Mouse (Mus musculus): Measurements from ENCODE around the gene Palld. TPM values are rescaled to one million over a fixed set of nuclear protein-coding genes. Genes with fewer than 3 reads are reported as not detected.
A peak's percentile ranks its signal among the peaks of the same experiment; 100 is the strongest.

Palld gene
- polyA plus RNA-seq, 1 experiment from 2014 or later: 62.9 TPM

DNA sequence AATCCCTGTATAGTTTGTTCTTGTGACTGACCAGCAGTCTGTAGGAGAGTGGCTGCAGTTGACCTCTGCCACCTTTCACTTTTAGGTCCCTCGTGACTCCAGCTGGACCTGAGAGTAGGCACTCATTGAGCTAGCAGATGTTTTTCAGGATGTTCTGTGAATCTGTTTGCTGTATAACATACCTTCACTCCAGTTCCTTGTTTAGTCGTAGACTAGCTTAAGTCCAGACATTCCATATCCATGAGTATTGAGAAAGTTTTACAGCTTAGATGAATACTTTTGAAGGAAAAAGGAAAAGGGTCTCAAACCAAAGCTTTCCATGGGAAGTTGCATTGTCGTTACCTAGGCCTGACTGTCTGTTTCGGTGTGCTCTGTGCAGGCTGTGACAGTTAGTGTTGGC lies 405.4 kb downstream of the Palld start:
- no peak overlapping the region for H3K9ac ChIP-seq (ENCODE audit: low read length)
- H3K9me3 ChIP-seq (ENCODE audit: control insufficient read depth, low read length): no peaks in the 10 kb centered on the region
- no peaks in the 10 kb centered on the region; the same call in 1 of the 2 replicates for H3K36me3 ChIP-seq (ENCODE audit: control insufficient read depth, insufficient read depth, low read length)
- no peaks in the 10 kb centered on the region for H3K27me3 ChIP-seq (ENCODE audit: control insufficient read depth, insufficient read depth, low read length)
- ATAC-seq (ENCODE audit: insufficient number of reproducible peaks, low FRiP score, low TSS enrichment, low read depth) (no peak), DNase-seq (ENCODE audit: low spot score) (no peak)
- no peaks in the 10 kb centered on the region for H3K4me1 ChIP-seq (ENCODE audit: control insufficient read depth, insufficient read depth, low read length)
- H3K27ac ChIP-seq (replicated peaks; ENCODE audit: low read depth, low read length): no peak overlapping the region
- no peak overlapping the region for H3K4me3 ChIP-seq (ENCODE audit: low read depth, low read length)
- no peak overlapping the region for H3K4me2 ChIP-seq (ENCODE audit: low read depth, severe bottlenecking)
- 84% methylated on average over 4 of the region's 4 CpGs for WGBS

DNA sequence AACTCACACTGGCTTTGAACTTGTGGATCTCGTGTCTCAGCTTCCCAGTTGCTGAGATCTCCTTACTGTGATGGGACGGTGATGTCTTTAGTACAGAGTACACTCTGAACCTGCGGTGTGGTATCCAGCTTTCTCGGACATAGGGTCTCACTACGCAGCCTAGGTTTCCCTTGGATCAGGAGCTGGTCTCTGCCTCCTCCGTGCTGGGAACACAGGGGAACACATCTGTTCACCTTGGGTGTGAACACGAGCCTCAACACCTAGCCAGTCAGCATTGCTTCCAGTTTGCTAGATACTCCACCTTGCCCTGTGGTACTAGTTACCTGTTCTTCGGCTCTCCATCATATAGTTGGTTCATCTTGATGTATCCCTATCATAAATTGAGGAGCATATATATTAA lies 413.9 kb downstream of the Palld start:
- peak overlapping the region; percentile 77 for H3K9ac ChIP-seq (ENCODE audit: low read length)
- H3K4me3 ChIP-seq (ENCODE audit: low read depth, low read length): no peak overlapping the region; the same call in 1 of the 2 replicates
- no peaks in the 10 kb centered on the region for H3K4me1 ChIP-seq (ENCODE audit: control insufficient read depth, insufficient read depth, low read length)
- ATAC-seq (ENCODE audit: insufficient number of reproducible peaks, low FRiP score, low TSS enrichment, low read depth): no peak
- peak overlapping the region; percentile 71 for H3K4me2 ChIP-seq (ENCODE audit: low read depth, severe bottlenecking)
- DNase-seq (ENCODE audit: low spot score): no peak
- no peaks in the 10 kb centered on the region for H3K27me3 ChIP-seq (ENCODE audit: control insufficient read depth, insufficient read depth, low read length)
- H3K27ac ChIP-seq (replicated peaks; ENCODE audit: low read depth, low read length): no peak overlapping the region
- no peaks in the 10 kb centered on the region for H3K36me3 ChIP-seq (ENCODE audit: control insufficient read depth, insufficient read depth, low read length)
- 91% methylated on average over 8 of the region's 8 CpGs for WGBS
- no peaks in the 10 kb centered on the region for H3K9me3 ChIP-seq (ENCODE audit: control insufficient read depth, low read length)

DNA sequence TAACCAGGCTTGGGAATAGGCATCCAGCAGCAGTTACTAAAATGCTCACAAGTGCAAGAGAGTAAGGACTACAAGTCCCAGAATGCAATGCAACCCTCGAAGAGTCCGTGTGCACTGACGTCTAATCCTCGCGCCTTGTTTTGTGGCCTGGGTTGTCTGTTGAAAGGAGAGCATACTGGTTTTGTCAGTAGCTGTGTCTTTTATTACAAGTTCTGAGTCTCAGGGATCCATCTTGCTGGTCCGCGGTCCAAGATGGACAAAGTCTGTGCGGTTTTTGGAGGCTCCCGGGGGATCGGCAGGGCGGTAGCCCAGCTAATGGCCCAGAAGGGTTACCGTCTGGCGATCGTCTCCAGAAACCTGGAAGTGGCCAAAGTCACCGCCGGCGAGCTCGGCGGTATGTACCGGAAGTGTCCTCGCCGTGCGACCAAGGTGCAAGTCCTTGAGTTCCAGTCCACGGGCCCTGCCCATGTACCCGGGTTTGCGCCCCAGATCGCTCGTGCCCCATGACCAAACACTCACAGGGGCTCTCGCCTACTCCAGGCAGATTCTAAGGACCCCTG lies 414.8 kb downstream of the Palld start, which contains the start of gene Cbr4:
Gene Cbr4 (plus strand): TSS at position 138 of the 560 bp plus-strand sequence.
- DNase-seq (ENCODE audit: low spot score) (peak; percentile 88), ATAC-seq (ENCODE audit: insufficient number of reproducible peaks, low FRiP score, low TSS enrichment, low read depth) (peak; percentile 91)
- Histone ChIP-seq H3K27ac (replicated peaks; ENCODE audit: low read depth, low read length) (peak within 1 kb of the TSS; percentile 60), H3K4me1 (ENCODE audit: control insufficient read depth, insufficient read depth, low read length) (no peaks in the 10 kb centered on the region), H3K9ac (ENCODE audit: low read length) (peak within 1 kb of the TSS; percentile 77), H3K4me3 (ENCODE audit: low read depth, low read length) (peak within 1 kb of the TSS; percentile 62), H3K4me2 (ENCODE audit: low read depth, severe bottlenecking) (peak within 1 kb of the TSS; percentile 71), H3K36me3 (ENCODE audit: control insufficient read depth, insufficient read depth, low read length) (no peaks in the 10 kb centered on the region), H3K27me3 (ENCODE audit: control insufficient read depth, insufficient read depth, low read length) (no peaks in the 10 kb centered on the region), H3K9me3 (ENCODE audit: control insufficient read depth, low read length) (no peaks in the 10 kb centered on the region)
- under 1% methylated on average over 29 of the region's 29 CpGs for WGBS

DNA sequence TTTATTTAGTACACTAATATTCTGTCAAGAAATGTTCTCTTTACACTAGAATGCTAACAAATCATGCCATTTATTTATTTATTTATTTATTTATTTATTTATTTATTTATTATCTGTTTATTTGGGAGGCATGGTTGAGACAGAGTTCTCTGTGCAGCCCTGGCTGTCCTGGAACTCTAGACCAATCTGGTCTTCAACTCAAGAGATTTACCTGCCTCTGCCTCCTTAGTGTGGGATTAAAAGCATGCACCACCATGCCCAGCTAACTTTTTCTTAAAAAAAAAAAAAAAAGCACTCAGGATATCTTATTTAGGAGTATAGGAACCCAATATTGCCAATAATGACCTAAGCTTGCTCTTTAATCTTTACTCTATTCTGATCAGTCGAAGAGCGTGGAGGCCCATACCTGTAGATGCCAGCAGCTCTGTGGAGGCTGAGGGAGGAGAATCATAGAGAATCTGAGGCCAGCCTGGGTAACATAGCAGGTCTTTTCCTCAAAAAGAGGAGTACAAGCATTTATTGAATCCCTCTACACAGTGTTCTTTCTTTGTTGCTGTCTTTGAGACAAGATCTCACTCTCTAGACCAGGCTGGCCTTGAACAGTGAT lies 415.5 kb downstream of the Palld start:
- no peaks in the 10 kb centered on the region for H3K36me3 ChIP-seq (ENCODE audit: control insufficient read depth, insufficient read depth, low read length)
- ATAC-seq (ENCODE audit: insufficient number of reproducible peaks, low FRiP score, low TSS enrichment, low read depth) (peak; percentile 28; the same call in 1 of the 2 replicates), DNase-seq (ENCODE audit: low spot score) (no peak)
- no peak overlapping the region for H3K4me2 ChIP-seq (ENCODE audit: low read depth, severe bottlenecking)
- H3K4me3 ChIP-seq (ENCODE audit: low read depth, low read length): no peak overlapping the region; the same call in 1 of the 2 replicates
- H3K27me3 ChIP-seq (ENCODE audit: control insufficient read depth, insufficient read depth, low read length): no peaks in the 10 kb centered on the region
- H3K9ac ChIP-seq (ENCODE audit: low read length): no peak overlapping the region
- H3K27ac ChIP-seq (replicated peaks; ENCODE audit: low read depth, low read length): no peak overlapping the region
- H3K9me3 ChIP-seq (ENCODE audit: control insufficient read depth, low read length): no peaks in the 10 kb centered on the region
- WGBS: 94% methylated on average over 2 of the region's 2 CpGs
- H3K4me1 ChIP-seq (ENCODE audit: control insufficient read depth, insufficient read depth, low read length): no peaks in the 10 kb centered on the region

DNA sequence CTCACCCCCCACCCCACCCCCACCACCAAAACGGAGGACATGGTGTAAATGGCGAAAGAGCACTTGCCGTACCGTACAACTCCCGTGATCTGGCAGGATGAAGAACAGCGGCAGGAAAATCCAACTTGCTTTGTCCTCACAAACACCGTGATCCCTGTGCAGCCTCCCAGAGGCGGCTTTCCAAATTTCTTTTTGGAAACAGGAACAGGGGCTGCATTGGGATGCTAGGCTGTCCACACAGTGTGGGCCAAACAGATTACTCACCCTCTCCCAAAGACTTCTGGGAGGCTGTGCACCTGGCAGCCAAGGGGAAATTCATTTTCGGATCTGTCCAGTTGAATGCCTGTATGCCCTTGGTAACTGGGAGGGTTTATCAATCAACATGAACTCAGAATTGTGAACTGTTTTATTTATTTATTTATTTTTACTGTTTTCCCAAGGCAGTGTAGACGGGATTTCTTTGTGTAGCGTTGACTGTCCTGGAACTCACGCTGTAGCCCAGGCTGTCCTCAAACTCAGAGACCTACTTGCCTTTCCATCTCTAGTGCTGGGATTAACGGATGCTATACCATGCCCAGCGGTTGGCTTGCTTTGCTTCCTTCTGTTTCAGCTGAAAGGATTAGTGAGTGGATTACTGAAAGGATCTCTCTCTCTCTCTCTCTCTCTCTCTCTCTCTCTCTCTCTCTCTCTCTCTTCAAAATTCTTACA lies 422.1 kb downstream of the Palld start:
- H3K27ac ChIP-seq (replicated peaks; ENCODE audit: low read depth, low read length): no peak overlapping the region
- H3K27me3 ChIP-seq (ENCODE audit: control insufficient read depth, insufficient read depth, low read length): no peaks in the 10 kb centered on the region
- no peak for DNase-seq (ENCODE audit: low spot score)
- H3K4me3 ChIP-seq (ENCODE audit: low read depth, low read length): no peak overlapping the region
- no peak for ATAC-seq (ENCODE audit: insufficient number of reproducible peaks, low FRiP score, low TSS enrichment, low read depth)
- H3K4me1 ChIP-seq (ENCODE audit: control insufficient read depth, insufficient read depth, low read length): no peaks in the 10 kb centered on the region
- H3K9ac ChIP-seq (ENCODE audit: low read length): no peak overlapping the region
- WGBS: 87% methylated on average over 14 of the region's 14 CpGs
- H3K9me3 ChIP-seq (ENCODE audit: control insufficient read depth, low read length): no peaks in the 10 kb centered on the region
- H3K4me2 ChIP-seq (ENCODE audit: low read depth, severe bottlenecking): no peak overlapping the region
- H3K36me3 ChIP-seq (ENCODE audit: control insufficient read depth, insufficient read depth, low read length): no peaks in the 10 kb centered on the region

DNA sequence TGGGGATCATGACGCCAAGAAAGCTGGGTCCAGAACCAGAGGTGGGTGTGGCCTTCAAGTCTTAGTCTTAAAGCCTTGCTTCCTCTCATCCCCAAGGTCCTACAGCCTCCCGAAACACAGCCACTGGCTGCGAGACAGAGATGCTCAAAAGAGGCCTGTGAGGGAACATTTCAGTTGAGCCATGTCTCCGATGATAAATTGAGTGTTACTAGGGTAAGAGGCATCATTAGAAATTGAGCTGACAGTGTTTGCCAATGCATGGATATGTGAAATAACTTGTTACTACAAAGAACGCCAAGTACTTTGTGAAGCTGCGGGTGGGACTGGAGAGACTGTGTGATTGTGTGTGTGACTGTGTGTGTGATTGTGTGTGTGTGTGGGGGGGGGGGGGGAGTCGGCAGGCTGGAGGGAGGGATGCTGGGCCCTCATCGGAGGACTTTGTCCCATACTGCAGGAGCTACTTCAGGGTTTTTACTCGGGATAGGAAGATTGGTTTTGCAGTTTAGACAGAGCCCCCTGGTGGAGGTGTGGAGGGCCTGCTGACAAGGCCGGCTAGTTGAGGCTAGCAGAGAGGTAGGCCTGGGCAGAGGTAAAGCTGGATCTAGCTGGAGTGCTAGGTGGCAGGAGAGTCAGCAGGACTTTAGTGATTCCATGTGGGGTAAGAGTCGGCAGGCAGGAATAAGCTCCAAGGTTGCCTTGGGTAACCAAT lies 422.8 kb downstream of the Palld start:
- H3K27ac ChIP-seq (replicated peaks; ENCODE audit: low read depth, low read length): no peak overlapping the region
- peak; percentile 67 for DNase-seq (ENCODE audit: low spot score)
- no peak overlapping the region for H3K4me2 ChIP-seq (ENCODE audit: low read depth, severe bottlenecking)
- H3K9me3 ChIP-seq (ENCODE audit: control insufficient read depth, low read length): no peaks in the 10 kb centered on the region
- no peak overlapping the region for H3K4me3 ChIP-seq (ENCODE audit: low read depth, low read length)
- ATAC-seq (ENCODE audit: insufficient number of reproducible peaks, low FRiP score, low TSS enrichment, low read depth): peak; percentile 57; the same call in 1 of the 2 replicates
- no peaks in the 10 kb centered on the region for H3K36me3 ChIP-seq (ENCODE audit: control insufficient read depth, insufficient read depth, low read length)
- no peak overlapping the region for H3K9ac ChIP-seq (ENCODE audit: low read length)
- no peaks in the 10 kb centered on the region for H3K27me3 ChIP-seq (ENCODE audit: control insufficient read depth, insufficient read depth, low read length)
- 56% methylated on average over 11 of the region's 11 CpGs for WGBS
- H3K4me1 ChIP-seq (ENCODE audit: control insufficient read depth, insufficient read depth, low read length): no peaks in the 10 kb centered on the region

DNA sequence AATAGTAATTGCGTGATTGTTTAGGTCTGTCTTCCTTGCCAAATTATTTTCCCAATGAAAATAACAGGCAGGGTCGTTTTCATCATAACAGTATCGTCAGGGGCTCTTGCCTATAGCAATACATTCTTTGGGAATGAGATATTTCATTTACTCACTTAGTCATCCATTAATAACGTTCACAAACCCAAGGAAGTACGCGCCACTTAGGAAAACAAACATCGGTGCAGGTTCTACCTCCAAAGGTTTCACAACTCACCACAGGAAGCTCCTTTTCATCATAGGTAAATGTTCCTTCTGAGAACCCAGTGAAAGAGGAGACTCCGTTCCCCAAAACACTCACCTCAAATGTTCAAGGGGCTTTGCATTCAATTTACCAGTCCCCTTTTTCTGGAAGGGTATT lies 423.7 kb downstream of the Palld start:
- Histone ChIP-seq H3K4me3 (ENCODE audit: low read depth, low read length) (no peak overlapping the region), H3K27ac (replicated peaks; ENCODE audit: low read depth, low read length) (no peak overlapping the region), H3K27me3 (ENCODE audit: control insufficient read depth, insufficient read depth, low read length) (no peaks in the 10 kb centered on the region), H3K4me2 (ENCODE audit: low read depth, severe bottlenecking) (no peak overlapping the region), H3K4me1 (ENCODE audit: control insufficient read depth, insufficient read depth, low read length) (no peaks in the 10 kb centered on the region), H3K36me3 (ENCODE audit: control insufficient read depth, insufficient read depth, low read length) (no peaks in the 10 kb centered on the region), H3K9ac (ENCODE audit: low read length) (no peak overlapping the region), H3K9me3 (ENCODE audit: control insufficient read depth, low read length) (no peaks in the 10 kb centered on the region)
- ATAC-seq (ENCODE audit: insufficient number of reproducible peaks, low FRiP score, low TSS enrichment, low read depth) (no peak), DNase-seq (ENCODE audit: low spot score) (no peak)
- 85% methylated on average over 8 of the region's 8 CpGs for WGBS

DNA sequence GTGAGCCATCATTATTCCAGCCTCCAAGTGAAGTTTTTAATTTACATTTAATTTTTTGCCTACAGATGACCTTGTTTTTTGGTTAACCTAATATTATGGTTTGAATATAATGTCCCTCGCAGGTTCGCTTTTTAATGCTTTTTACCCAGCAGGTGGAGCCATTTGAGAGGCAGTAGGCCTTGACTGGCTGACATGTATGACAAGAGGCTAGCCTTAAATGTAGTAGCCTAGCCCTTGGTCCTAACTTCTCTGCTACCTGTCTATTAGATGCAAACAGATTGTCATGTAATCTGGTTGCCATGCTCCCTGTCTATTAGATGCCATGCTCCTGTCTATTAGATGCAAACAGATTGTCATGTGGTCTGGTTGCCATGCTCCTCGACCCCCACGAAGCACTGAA lies 424.3 kb downstream of the Palld start:
- Histone ChIP-seq H3K36me3 (ENCODE audit: control insufficient read depth, insufficient read depth, low read length) (no peaks in the 10 kb centered on the region), H3K9ac (ENCODE audit: low read length) (no peak overlapping the region), H3K4me3 (ENCODE audit: low read depth, low read length) (no peak overlapping the region), H3K27ac (replicated peaks; ENCODE audit: low read depth, low read length) (no peak overlapping the region), H3K9me3 (ENCODE audit: control insufficient read depth, low read length) (no peaks in the 10 kb centered on the region), H3K27me3 (ENCODE audit: control insufficient read depth, insufficient read depth, low read length) (no peaks in the 10 kb centered on the region), H3K4me1 (ENCODE audit: control insufficient read depth, insufficient read depth, low read length) (no peaks in the 10 kb centered on the region), H3K4me2 (ENCODE audit: low read depth, severe bottlenecking) (no peak overlapping the region)
- no peak for ATAC-seq (ENCODE audit: insufficient number of reproducible peaks, low FRiP score, low TSS enrichment, low read depth)
- WGBS: 91% methylated on average over 4 of the region's 4 CpGs
- no peak for DNase-seq (ENCODE audit: low spot score)

Data from limb, embryonic 11.5 days (tissue).